Mouse (Mus musculus) lung, postnatal 4 days (tissue): ENCODE results near the gene Arhgef17.
A peak's percentile ranks its signal among the peaks of the same experiment; 100 is the strongest.

Source experiments
- DNase-seq, 2 experiments: peaks; one replicate each; pipeline ENCODE4 v3.0.0; 2021

Arhgef17 gene

DNA sequence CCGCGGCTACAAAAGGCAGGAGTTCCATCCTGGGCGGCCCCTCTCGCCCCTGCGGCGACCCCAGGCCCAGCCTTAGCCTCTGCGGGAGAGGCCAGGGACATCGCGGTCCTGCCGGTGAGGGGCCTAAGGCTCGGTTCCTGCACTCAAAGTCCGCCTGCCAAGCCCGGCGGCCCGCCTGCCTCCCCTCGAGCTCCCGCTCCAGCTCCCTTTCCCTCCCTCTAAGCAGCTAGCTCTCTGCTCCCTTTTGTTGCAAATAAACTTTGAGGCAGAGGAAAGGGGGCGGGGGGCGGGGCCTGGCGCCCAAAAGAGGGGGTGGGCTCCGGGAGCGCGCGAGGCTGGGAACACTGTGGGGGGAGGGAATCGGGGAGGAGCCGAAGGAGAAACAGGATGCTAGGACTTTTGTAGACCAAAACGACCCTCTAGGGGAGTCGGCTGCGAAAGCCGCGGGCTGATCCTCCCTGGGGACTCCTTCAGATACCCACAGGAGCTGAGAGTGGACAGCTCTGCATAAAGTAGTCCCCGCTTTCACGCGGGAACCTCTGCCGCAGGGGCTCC is at the start of gene Arhgef17:
TSS of gene Arhgef17 (minus strand) at position 182 of the 555 bp plus-strand sequence.
- DNase-seq, result peak; percentile 80 to 88

DNA sequence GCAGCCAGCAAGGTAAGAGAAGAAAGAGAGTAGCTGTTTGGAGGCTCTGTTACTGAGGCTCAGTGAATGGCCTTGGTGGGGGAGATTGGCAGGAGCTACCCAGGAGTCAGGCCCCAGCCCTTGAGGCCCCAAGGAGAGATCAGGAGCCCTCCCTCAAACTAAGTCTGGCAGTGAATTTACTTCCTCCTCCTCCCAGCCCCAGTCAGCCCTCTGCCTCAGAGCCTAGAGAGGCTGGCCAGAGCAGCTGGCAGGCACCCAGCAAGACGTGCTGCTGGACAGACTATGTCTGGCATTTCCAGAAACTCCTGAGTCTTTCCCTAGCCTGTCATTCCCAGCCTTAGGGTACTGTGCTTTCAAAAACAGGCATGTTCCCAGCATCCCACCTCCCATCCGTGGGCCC is 47.3 kb upstream of the Arhgef17 start:
- peak; percentile 85 to 94 for DNase-seq

DNA sequence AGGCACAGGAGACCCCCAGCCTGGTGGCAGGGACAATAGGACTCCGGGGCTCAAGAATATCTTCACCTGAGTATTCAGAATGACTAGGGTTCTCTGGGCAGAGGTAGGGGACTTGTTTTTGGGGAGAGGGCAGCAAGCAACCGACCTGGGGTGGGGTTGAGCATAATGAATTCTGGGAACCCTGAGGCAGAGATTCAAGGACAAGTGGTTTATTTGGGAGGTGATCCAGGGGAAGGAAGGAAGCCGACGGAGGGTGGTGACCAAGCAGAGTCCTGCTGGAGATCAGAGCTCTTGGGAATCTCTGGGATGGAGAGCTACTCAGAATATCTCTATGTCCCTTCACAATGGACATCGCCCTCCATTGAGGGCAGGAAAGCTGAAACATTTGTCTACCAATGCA is 46.3 kb upstream of the Arhgef17 start:
- no peak for DNase-seq

DNA sequence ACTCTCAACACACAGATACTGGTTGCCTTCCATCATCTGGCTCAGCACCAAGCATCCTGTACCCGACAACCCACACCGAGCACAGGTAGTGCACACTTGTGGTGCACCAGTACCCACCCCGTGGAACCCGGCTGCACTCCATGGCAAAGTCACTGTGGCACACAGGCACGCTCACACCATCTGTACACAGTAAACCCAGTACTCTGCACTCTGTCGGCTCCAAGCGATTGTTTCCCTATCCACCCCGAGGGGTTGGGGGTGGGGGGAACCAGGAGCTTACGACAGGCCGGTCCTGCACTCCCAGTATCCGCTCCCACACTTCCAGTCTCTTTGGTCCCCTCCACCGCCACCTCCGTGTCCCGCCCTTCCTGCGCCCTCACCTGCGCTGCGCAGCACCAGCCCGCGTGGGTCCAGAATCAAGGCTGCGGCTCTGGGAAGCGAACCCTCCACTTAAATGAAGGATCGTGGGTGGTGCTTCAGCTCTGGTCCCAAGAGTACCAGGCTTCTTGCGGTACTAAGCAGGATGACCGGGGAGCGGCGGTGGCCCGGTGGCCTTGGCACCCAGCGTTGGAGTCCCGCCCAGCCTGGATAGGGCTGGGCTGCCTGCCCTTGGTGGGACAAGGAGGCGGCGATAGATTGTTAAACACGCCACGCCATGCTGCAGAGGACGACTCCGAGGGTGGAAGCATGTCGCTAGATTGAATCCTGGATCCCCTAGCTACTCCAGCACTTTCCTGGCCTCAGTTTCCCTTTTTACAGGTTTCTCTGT is 42.4 kb upstream of the Arhgef17 start, which contains the start of gene P2ry6:
TSS of gene P2ry6 (minus strand) at position 515 of the 769 bp plus-strand sequence.
- peak; percentile 63 to 72 for DNase-seq

DNA sequence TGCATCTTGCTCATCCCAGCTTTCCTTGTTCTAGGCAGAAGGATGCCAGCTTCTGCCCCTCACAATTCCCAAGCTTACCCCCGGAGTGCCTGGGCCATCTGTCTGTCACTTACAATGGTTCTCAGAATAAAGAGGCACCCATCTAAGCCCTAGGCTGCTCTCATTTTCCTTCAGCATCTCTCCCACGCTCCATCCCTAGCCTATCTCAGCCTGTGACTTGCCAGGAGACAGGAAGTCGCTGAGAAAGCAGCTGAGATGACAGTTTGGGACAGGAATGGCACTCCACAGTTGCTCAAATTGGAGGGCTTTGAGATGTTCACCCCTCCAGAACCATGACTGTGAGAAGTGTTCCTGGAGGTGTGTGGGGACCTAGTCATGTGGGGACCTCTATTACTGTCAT is 41.0 kb upstream of the Arhgef17 start:
- no peak for DNase-seq

DNA sequence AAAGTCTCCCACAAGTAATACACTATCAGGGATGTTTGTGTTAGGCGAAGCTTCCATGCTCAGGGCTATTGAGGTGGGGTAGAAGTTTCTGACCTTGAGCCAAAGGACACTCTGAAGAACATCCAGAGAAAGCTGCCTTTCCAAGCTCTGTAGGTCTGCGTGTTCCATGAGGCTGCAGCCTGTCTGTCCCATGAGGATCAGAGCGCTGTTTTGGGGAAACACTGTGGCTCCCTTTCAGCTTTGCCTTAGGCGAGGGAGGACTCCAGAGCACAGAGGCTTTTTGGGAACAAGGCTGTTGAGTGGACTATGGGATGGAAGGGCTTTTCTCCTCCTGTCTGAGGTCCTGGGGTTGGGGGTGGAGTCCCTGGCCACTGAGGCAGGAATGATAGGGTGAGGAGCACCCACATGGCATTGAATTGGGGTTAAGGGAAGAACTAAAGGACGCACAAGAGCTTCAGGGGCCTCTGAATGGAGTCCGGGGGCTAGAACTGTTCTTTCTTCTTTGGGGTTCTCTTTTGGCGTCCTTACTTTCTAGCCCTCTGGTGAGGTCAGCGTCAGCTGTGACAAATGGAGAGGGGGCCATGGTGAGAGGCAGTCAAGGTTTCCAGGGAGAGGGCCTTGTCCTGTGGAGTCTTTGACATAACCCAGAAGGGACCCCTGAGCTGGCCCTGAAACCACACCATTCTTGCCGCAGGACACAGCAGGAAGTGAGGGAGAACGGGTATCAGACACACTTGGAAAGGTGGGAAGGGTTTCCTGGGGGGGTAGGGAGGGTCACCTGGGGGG is 37.2 kb upstream of the Arhgef17 start:
- DNase-seq, result no peak

DNA sequence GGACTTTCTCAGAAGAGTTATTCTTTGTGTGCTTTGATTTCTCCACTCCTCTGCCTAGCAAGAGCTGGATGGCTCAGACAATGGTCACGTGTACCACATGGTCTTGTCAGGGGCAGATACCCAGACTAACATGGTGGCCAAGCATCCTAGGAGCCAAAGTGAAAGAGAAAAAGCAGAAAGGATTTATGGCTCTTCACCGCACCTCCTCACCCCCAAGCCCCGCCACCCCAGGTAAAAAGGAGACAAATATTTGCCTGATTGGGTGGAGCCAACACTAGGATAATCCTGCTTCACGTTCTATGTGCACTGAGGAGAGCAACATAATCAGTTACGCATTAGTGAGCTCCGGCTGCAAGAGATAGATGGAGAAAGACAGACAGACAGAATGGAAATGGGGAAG is 36.5 kb upstream of the Arhgef17 start:
- DNase-seq, result no peak

DNA sequence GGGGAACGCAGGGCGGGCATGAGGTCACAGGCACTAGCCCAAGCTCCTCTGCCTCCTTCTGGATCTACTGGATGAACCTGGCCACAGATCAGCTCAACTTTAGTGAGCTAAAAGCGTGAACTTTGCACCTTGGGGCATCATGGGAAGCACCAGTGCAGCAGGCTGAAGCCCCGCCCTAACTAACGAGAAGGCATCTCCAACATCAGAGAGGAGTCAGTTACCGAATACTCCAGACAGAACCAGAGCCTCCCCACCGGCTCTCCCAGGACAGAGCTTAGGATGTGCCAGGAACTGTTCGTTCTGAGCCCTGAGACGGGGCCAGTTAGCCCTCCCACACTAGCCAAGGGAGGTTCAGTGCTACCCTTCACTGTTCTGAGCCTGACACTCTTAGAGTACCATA is 35.9 kb upstream of the Arhgef17 start:
- DNase-seq, result no peak

DNA sequence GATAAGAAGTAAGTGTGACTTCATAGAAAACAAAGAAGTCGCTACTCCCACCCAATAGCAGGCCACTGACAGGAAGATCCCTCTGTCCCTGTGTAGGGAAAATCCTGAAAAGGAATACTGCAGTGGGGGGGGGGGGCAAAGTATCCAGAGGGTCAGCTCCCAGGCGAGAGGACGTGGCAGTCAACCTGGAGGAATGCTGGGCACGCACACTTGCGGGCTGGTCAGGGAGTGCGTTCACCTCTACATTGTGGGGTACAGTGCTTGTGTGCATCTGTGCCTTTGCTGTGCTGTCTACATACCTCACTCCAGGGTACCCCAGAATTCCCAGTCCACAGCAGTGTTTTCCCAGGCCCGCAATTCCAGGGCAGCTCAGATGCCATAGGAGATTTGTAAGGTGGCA is 34.1 kb upstream of the Arhgef17 start:
- DNase-seq, result no peak

DNA sequence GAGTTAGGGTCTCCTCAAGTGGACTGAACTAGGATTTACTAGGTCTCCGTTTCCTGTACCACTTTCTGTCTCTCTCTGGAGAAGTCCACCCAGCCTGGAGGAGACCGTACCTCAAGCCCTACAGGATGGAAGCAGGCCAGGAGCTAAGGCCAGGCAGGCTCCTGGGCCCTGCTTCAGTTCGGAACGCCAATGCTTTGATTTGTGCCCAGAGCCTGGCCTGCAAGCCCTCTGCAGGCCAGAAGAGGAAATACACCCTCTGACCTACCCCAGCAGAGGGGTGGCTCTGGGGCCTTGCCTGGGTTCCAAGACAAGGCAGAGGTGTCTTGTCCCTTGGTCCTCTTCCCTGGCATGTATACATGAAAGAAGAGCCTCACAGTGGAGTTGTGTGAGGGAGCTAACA is 33.2 kb upstream of the Arhgef17 start:
- DNase-seq, result peak in 1 of 2 experiments; percentile 49

DNA sequence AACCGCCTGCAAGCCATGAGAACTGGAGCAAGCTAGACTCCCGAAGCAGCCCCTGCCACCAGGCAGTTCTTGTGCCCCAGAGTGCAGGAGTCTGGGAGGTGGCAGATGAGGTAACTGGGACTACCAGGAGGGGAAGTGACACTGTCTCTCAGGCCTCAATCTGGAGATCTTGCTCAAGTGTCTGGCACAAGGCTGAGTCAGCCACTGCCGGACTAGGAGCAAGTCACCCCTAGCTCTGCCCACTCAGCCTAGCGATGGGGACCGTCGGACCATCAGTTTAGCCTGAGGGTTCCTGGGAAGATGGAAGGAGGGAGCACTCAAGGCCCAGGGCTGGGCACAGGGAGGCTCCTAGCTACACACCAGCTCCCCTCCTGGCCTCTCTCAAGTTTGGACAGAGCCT is 32.3 kb upstream of the Arhgef17 start:
- DNase-seq, result peak; percentile 47 to 56

DNA sequence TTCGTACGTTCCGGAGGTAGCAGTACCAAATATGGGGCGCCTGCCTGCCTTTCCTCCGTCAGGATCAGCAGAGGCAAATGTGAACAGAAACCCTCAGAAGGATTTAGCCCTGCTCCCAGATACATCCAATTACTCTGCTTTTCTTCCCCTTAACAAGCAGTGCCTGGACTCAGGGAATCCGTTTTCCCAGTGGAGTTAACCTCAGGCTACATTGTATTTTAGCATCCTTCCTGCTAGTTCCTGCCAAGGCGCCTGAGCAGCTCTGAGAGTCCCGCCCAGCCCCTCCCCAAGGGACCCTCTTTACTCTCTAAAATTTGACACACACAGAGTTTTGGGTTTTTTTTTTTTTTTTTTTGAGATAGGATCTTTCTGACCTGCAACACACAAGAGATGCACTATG is 31.5 kb upstream of the Arhgef17 start:
- no peak for DNase-seq

DNA sequence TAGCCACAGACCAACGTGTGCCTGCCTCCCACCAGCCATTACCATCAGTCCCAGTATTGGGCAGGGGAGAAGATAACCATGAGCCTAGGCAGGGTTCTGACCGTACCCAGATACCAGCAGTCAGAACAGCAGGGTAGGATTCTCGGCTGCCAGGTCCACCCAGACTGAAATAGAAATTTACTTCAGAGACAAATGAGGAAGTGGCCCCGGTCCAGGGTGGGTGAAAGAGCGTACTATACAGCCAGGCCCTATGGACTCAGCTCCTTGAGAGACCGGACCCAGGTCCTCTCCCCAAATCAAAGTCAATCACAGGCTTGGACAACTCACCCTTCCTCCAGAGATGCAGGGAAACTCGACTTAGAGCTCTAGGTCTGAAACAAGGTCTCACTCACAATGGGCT is 29.2 kb upstream of the Arhgef17 start:
- peak in 1 of 2 experiments; percentile 37 for DNase-seq

DNA sequence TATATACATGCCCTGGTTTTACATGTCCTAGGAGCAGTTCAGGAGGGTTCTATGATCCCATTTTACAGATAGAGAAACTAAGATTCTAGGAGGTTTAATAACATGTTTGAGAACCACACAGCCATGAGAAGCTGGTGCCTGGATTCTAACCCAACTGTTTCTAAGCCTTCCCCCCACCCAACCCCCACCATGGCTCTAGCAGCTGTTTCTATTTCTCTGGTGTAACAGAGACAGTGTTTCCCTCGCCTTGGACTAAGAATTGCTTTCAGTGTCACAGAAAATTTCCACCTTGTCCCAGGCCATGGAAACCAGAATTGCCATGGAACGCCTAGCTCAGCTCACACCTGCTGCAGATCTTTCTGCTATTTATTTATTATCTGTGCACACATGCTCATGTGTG is 28.6 kb upstream of the Arhgef17 start:
- no peak for DNase-seq

DNA sequence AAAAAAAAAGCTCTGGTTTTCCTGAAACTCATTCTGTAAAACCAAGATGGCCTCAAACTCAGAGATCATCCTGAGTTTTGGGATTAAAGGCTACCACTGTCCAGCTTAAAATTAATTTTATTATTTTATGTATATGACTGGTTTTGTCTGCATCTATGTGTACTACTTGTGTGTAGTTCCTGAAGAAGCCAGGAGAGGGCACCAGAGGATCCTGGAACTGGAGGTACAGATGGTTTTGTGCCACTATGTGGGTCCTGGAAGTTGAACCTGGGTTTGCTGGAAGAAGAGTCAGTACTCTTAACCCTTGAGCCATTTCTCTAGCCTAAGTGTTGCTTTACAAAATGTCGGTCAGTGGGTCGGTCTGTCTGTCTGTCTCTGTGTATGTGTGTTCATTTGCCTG is 26.5 kb upstream of the Arhgef17 start:
- no peak for DNase-seq

DNA sequence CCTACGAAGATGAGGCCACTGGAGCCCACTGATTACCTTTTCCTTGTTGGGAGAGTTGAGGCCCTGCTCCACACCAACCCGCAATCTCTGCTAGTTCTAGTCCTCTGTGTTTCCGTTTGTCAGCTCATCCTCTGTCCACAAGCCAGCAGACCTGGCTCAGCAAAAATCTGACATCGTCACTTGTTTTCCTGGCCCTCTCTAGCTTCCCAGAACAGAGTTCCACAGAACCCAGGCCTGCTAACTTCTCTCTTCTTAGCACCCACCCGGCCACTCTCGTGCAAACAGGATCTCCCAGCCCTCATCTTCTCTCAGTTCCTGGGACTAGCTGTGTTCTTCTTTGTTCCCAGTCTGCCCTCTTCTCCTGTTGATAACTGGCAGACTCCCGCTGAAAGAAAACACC is 20.8 kb upstream of the Arhgef17 start:
- no peak for DNase-seq

DNA sequence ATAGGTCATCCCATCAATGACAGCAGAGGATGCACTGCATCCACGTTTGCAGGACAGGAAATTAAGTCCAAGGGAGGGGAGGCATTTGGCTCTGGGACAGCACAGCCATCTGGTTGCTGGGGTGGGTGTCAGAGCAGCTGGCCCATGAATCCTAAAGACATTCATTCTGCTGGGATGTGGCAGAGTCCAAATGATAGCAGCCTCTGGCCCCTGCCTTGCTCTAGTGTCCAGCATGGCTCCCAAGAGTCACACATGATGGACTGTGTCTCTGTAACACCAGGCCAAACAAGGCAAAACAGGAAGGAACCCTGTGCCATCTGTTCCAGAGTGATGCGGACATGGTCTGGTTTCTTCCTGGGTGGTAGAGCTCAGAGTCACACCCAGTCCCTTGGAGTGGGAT is 20.0 kb upstream of the Arhgef17 start:
- DNase-seq, result peak in 1 of 2 experiments; percentile 69

DNA sequence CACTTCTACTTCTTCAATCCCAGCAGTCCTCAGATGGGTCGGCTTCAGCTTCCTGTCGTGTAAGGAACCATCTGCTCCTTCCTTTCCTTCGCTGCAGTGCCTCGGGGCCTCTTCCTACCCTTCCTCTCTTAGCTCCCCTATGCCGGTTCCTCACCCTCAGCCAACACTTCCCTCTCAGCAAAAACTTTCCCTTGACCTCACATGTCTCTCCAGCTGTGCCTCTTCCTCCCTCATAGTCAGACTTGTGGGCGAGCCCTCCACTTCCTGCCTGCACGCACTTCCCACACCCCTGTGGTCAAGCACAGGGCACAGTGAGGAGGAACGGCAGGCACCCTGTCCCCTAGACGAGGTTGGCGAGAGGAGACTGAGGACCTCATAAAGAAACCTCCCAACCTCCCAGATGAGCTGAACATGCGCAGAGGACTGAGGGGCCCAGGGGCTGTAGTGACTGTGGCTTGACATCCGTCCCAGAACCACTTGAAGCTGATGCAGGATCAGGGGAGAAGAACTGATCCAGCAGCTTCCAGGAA is 18.6 kb upstream of the Arhgef17 start:
- peak; percentile 75 to 82 for DNase-seq

DNA sequence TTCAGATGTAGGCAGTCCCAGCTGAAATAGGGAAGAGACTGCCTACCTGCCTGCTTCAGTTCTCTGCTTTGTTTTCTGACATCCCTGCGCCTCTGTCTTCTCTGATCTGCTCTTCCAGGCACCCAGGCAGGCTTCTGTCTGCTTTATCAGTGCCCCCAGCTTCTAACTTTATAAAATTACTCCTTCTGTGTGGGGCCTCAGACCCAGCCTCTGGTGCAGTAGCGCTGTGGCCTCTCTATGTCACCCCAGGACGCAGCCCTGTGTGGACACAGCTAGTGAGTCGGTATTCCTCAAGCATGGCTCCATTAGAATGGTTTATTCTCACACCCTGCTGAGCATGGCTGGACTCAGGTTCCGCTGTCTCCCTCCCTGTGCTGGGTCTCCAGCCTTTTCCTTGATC is 18.1 kb upstream of the Arhgef17 start:
- DNase-seq, result no peak

DNA sequence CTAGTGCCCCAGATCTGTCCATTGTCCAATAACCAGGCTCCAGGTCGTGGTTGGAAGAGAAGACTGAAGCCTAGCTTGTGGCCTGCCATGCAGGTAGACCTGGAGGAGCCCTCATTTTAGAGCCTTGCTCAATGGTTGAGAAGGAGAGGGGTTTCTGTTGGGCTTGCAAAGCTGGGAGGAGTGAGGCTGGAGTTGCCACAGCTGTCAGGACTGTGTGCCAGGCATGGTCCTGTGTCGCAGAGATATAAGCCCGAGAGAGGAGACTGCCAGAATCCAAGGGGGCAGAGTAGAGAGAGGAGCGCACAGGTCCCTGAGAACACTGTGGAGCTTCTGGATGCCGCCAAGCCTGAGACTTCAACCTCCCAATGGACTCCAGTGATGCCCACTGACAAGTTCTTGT is 12.8 kb upstream of the Arhgef17 start:
- peak in 1 of 2 experiments; percentile 68 for DNase-seq

DNA sequence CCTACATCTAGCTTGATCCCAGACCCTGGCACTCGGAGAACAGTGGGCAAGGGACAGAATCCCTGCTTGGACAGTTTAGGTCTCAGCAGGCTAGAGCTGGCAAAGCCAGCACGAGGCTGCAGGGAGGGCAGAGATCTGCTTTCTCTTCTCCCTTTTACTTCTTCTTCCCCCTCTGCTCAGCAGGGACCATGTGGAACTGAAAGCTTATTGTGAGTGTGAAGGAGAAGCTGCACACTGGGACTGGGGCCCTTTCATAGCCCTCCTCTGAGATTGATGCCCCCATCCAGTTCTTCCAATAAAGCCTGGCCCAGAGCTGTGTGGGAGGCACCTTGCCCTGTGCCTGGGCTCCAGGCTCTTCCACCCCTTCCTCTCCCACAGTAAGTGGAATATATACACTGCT is 12.4 kb upstream of the Arhgef17 start:
- DNase-seq, result no peak

DNA sequence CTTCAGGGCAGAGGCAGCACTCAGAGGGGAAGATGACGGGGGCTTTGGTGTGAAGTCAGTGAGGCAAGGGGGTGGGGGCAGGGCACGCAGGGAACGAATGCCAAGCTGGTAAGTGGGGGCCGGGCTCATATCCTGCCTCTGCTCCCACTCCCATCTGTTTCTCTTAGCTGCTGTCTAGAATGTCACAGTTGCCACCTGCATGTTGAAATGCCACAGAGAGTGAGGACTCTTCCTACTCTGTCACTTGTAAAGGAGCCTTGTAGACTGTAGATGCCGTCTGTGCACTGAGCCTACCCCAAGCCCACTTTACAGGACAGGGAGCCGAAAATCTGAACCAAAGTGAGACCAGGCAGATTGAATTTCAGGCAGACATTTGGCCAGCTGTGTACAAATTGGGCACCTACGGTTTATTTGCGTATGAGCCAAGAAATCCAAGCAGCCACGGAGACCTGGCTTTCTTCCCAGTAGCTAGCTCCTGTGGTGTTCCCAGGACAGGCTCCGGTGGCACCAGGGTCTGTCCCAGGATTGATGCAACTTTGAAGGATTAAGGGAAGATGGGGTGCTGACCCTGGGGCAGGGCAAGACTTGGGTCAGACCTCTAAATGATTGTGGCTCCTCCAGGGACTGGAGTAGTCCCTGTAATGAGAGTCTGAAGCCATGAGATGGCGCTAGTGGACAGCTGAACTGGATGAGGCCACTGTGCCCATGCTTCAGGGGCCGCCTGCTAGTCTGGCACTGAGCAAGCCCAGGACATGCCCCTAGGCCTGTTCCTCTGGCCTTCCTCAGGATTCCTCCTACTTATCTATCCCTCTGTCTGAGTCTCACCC is 11.1 kb upstream of the Arhgef17 start:
- peak; percentile 69 to 81 for DNase-seq

DNA sequence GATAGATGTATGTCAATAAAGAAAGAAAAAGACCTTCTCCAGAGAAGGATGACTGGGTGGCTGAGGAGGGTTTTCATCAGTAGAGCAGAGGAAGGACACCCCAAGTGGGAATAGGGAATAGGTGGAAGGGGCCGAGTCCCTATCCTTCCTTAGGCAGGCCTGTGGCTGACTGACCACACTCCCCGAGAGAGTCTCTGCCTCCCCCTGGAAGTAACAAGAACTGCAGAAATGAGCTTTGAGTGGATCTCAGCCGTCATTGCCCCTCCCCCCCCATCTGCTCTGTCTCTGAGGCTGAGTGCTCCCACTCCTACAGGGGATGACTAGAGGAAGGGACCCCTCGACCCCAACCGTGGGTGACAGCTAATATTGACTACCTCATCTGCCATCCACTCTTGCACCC is 9.3 kb upstream of the Arhgef17 start:
- no peak for DNase-seq
